Mouse (Mus musculus) lung, postnatal 0 days (tissue): ENCODE results near the gene Cdk16.

Experiments used
- CTCF ChIP-seq: IDR thresholded peaks from 2 replicates; pipeline ENCODE4 v1.5.1; 2016; ENCODE audit warnings: antibody characterized with exemption, mild to moderate bottlenecking
- EP300 ChIP-seq: IDR thresholded peaks from 2 replicates; pipeline ENCODE4 v1.6.1; 2016; ENCODE audit warnings: antibody characterized with exemption, mild to moderate bottlenecking, control low read depth

DNA sequence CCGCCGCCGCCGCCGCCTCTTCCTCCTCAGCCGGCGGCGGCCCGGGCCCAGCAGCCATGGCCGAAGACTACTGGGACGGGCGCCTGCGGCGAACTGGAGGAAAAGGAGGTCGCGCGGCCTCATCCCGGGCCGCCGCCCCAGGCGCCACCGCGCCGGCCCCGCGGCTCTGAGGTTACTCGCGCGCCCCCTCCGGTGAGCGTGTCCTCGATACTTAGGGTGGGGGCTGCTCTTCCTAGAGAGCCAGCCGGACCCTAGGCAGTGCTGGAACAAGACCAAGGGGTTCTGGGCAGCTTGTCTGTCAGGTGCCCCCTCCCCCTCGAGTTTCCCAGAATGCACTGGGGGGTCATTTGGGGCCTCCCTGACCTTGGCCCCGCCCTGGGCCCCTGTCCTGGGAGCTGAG, 861 bp downstream of the Cdk16 start:
- peak; percentile 38 for TF ChIP-seq CTCF
- no peak for TF ChIP-seq EP300
